Mouse (Mus musculus): ENCODE data around the gene Gm10401. TPM values are rescaled to one million over a fixed set of nuclear protein-coding genes. Genes with fewer than 3 reads are reported as not detected.
"Not testable (repeated sequence)": the region's sequence is repeated elsewhere in the genome, so short reads cannot be mapped to it uniquely, and the experiment has no call there.

The Gm10401 gene
- polyA plus RNA-seq, 1 experiment from 2014 or later, result 24.9 TPM

- H3K36me3 ChIP-seq, result peaks cover 23% of the 10 kb centered on the region; the same call in 1 of the 2 replicates
- H3K27me3 ChIP-seq (replicated peaks), result no peaks in the 10 kb centered on the region
- peaks cover 3% of the 10 kb centered on the region for H3K4me1 ChIP-seq (replicated peaks)
- H3K4me2 ChIP-seq (replicated peaks), result no peak overlapping the region
- H3K9me3 ChIP-seq, result no peaks in the 10 kb centered on the region
- H3K27ac ChIP-seq, result peak overlapping the region; percentile 19; the same call in 1 of the 2 replicates
- no peak overlapping the region for H3K9ac ChIP-seq
- 80% methylated on average over 8 of the region's 8 CpGs for whole genome bisulfite sequencing
- peak; percentile 50 for ATAC-seq
- no peak overlapping the region for H3K4me3 ChIP-seq (replicated peaks)
These were observed 16.4 kb upstream of the Gm10401 start for GRCm38 (mm10) chr5:115114501-115114900.

GRCm38 (mm10) chr5:115113244-115113643 is 15.1 kb upstream of the Gm10401 start:
- H3K4me1 ChIP-seq (replicated peaks), result no peaks in the 10 kb centered on the region; the same call in 1 of the 2 replicates
- H3K4me2 ChIP-seq (replicated peaks), result no peak overlapping the region
- no peak for ATAC-seq
- no peaks in the 10 kb centered on the region for H3K9me3 ChIP-seq
- H3K27ac ChIP-seq, result no peak overlapping the region
- 0 out of 2 replicates have a peak overlapping the region, but pooled peaks have one; percentile 20 for H3K9ac ChIP-seq
- no peak overlapping the region for H3K4me3 ChIP-seq (replicated peaks)
- no peaks in the 10 kb centered on the region for H3K27me3 ChIP-seq (replicated peaks)
- WGBS, result 94% methylated on average over 12 of the region's 12 CpGs
- H3K36me3 ChIP-seq, result peaks cover 23% of the 10 kb centered on the region; the same call in 1 of the 2 replicates

- no peak overlapping the region for H3K27ac ChIP-seq
- no peak overlapping the region for H3K4me3 ChIP-seq (replicated peaks)
- WGBS, result 93% methylated on average over 8 of the region's 8 CpGs
- ATAC-seq, result no peak
- no peaks in the 10 kb centered on the region for H3K9me3 ChIP-seq
- H3K4me2 ChIP-seq (replicated peaks), result no peak overlapping the region
- H3K9ac ChIP-seq, result no peak overlapping the region
- peaks cover 22% of the 10 kb centered on the region; the same call in 1 of the 2 replicates for H3K36me3 ChIP-seq
- H3K27me3 ChIP-seq (replicated peaks), result no peaks in the 10 kb centered on the region
- H3K4me1 ChIP-seq (replicated peaks), result no peaks in the 10 kb centered on the region
These were observed 13.1 kb upstream of the Gm10401 start for GRCm38 (mm10) chr5:115111156-115111555.

- ATAC-seq, result not testable (repeated sequence)
These were observed 5.2 kb upstream of the Gm10401 start for GRCm38 (mm10) chr5:115103253-115103652.

GRCm38 (mm10) chr5:115102231-115102630 is 4.1 kb upstream of the Gm10401 start:
- Histone ChIP-seq H3K36me3 (peaks cover 17% of the 10 kb centered on the region), H3K9ac (no peak overlapping the region), H3K27ac (no peak overlapping the region), H3K27me3 (replicated peaks) (no peaks in the 10 kb centered on the region), H3K4me3 (replicated peaks) (no peak overlapping the region), H3K4me1 (replicated peaks) (no peaks in the 10 kb centered on the region), H3K4me2 (replicated peaks) (no peak overlapping the region), H3K9me3 (no peaks in the 10 kb centered on the region)
- no peak for ATAC-seq
- WGBS, result 85% methylated on average over 2 of the region's 2 CpGs

More at GRCm38 (mm10) chr5:115103253-115103652, 5.2 kb upstream of the Gm10401 start:
- H3K27me3 ChIP-seq (replicated peaks); H3K4me1 ChIP-seq (replicated peaks); H3K4me3 ChIP-seq (replicated peaks); H3K4me2 ChIP-seq (replicated peaks); H3K9ac ChIP-seq; H3K9me3 ChIP-seq; H3K27ac ChIP-seq: not testable (repeated sequence)
- peaks cover 13% of the 10 kb centered on the region for H3K36me3 ChIP-seq
- 96% methylated on average over 23 of the region's 23 CpGs for WGBS

GRCm38 (mm10) chr5:115100473-115100872 is 2.4 kb upstream of the Gm10401 start:
- 85% methylated on average over 6 of the region's 6 CpGs for WGBS
- Histone ChIP-seq H3K27me3 (replicated peaks) (no peaks in the 10 kb centered on the region), H3K27ac (no peak overlapping the region), H3K36me3 (peaks cover 33% of the 10 kb centered on the region), H3K9me3 (no peaks in the 10 kb centered on the region), H3K4me1 (replicated peaks) (no peaks in the 10 kb centered on the region), H3K4me2 (replicated peaks) (no peak overlapping the region), H3K9ac (no peak overlapping the region), H3K4me3 (replicated peaks) (no peak overlapping the region)
- no peak for ATAC-seq

- H3K4me2 ChIP-seq (replicated peaks), result no peak overlapping the region
- H3K4me3 ChIP-seq (replicated peaks), result no peak overlapping the region
- no peaks in the 10 kb centered on the region for H3K9me3 ChIP-seq
- no peak overlapping the region for H3K27ac ChIP-seq
- H3K9ac ChIP-seq, result no peak overlapping the region
- H3K4me1 ChIP-seq (replicated peaks), result no peaks in the 10 kb centered on the region
- no peaks in the 10 kb centered on the region for H3K27me3 ChIP-seq (replicated peaks)
- H3K36me3 ChIP-seq, result peaks cover 38% of the 10 kb centered on the region
- WGBS, result 83% methylated on average over 9 of the region's 9 CpGs
- ATAC-seq, result no peak
These were observed 1.9 kb upstream of the Gm10401 start for GRCm38 (mm10) chr5:115099991-115100390.

- ATAC-seq, result no peak
These were observed 1.4 kb upstream of the Gm10401 start for GRCm38 (mm10) chr5:115099530-115099929.

GRCm38 (mm10) chr5:115091776-115092175 is 6.3 kb downstream of the Gm10401 start:
- no peaks in the 10 kb centered on the region for H3K4me1 ChIP-seq (replicated peaks)
- no peak overlapping the region for H3K27ac ChIP-seq
- no peak overlapping the region for H3K9ac ChIP-seq
- 88% methylated on average over 6 of the region's 6 CpGs for WGBS
- peaks cover 46% of the 10 kb centered on the region for H3K36me3 ChIP-seq
- no peaks in the 10 kb centered on the region for H3K9me3 ChIP-seq
- H3K4me3 ChIP-seq (replicated peaks), result no peak overlapping the region
- no peak overlapping the region for H3K4me2 ChIP-seq (replicated peaks)
- H3K27me3 ChIP-seq (replicated peaks), result no peaks in the 10 kb centered on the region
- ATAC-seq, result no peak

More at GRCm38 (mm10) chr5:115099530-115099929, 1.4 kb upstream of the Gm10401 start:
- H3K9me3 ChIP-seq, result no peaks in the 10 kb centered on the region
- H3K9ac ChIP-seq, result no peak overlapping the region
- no peaks in the 10 kb centered on the region for H3K27me3 ChIP-seq (replicated peaks)
- H3K36me3 ChIP-seq, result peaks cover 41% of the 10 kb centered on the region
- H3K4me2 ChIP-seq (replicated peaks), result no peak overlapping the region
- no peak overlapping the region for H3K4me3 ChIP-seq (replicated peaks)
- no peak overlapping the region for H3K27ac ChIP-seq
- WGBS, result 83% methylated on average over 5 of the region's 5 CpGs
- no peaks in the 10 kb centered on the region for H3K4me1 ChIP-seq (replicated peaks)

- ATAC-seq, result peak; percentile 67
- no peaks in the 10 kb centered on the region for H3K4me1 ChIP-seq (replicated peaks)
- H3K27ac ChIP-seq, result no peak overlapping the region
- H3K9ac ChIP-seq, result no peak overlapping the region
- H3K4me3 ChIP-seq (replicated peaks), result no peak overlapping the region
- 55% methylated on average over 3 of the region's 3 CpGs for WGBS
- H3K27me3 ChIP-seq (replicated peaks), result no peaks in the 10 kb centered on the region
- peaks cover 46% of the 10 kb centered on the region for H3K36me3 ChIP-seq
- no peaks in the 10 kb centered on the region for H3K9me3 ChIP-seq
- H3K4me2 ChIP-seq (replicated peaks), result no peak overlapping the region
These were observed 7.1 kb downstream of the Gm10401 start for GRCm38 (mm10) chr5:115091015-115091414.

- Histone ChIP-seq H3K9me3 (no peaks in the 10 kb centered on the region), H3K27ac (no peak overlapping the region), H3K9ac (no peak overlapping the region), H3K27me3 (replicated peaks) (no peaks in the 10 kb centered on the region), H3K4me2 (replicated peaks) (no peak overlapping the region), H3K4me3 (replicated peaks) (no peak overlapping the region), H3K36me3 (peaks cover 41% of the 10 kb centered on the region), H3K4me1 (replicated peaks) (no peaks in the 10 kb centered on the region)
- peak; percentile 64 for ATAC-seq
- 72% methylated on average over 5 of the region's 5 CpGs for WGBS
These were observed 8.4 kb downstream of the Gm10401 start for GRCm38 (mm10) chr5:115089592-115090268.

- H3K4me1 ChIP-seq (replicated peaks), result no peaks in the 10 kb centered on the region
- no peaks in the 10 kb centered on the region for H3K9me3 ChIP-seq
- no peak overlapping the region for H3K4me2 ChIP-seq (replicated peaks)
- WGBS, result 90% methylated on average over 2 of the region's 2 CpGs
- no peaks in the 10 kb centered on the region for H3K27me3 ChIP-seq (replicated peaks)
- no peak overlapping the region for H3K27ac ChIP-seq
- H3K36me3 ChIP-seq, result peaks cover 47% of the 10 kb centered on the region
- no peak overlapping the region for H3K4me3 ChIP-seq (replicated peaks)
- ATAC-seq, result no peak
- H3K9ac ChIP-seq, result no peak overlapping the region
These were observed 12.4 kb downstream of the Gm10401 start for GRCm38 (mm10) chr5:115085675-115086074.

- H3K4me2 ChIP-seq (replicated peaks), result no peak overlapping the region
- H3K9ac ChIP-seq, result no peak overlapping the region
- H3K4me3 ChIP-seq (replicated peaks), result no peak overlapping the region
- no peak overlapping the region for H3K27ac ChIP-seq
- no peak for ATAC-seq
- H3K36me3 ChIP-seq, result peaks cover 31% of the 10 kb centered on the region
- H3K4me1 ChIP-seq (replicated peaks), result no peaks in the 10 kb centered on the region
- no peaks in the 10 kb centered on the region for H3K27me3 ChIP-seq (replicated peaks)
- 87% methylated on average over 6 of the region's 6 CpGs for WGBS
- H3K9me3 ChIP-seq, result no peaks in the 10 kb centered on the region
These were observed 14.6 kb downstream of the Gm10401 start for GRCm38 (mm10) chr5:115083492-115083891.

Measured in intestine, embryonic 15.5 days (tissue).